Mouse (Mus musculus) gastrocnemius, postnatal 10 days (tissue): ENCODE measurements at regions not wholly inside any gene's neighbourhood (a gene's known extent, or its start where the extent isn't known, plus 50 kb on each side); places are given as distances from the start of the nearest gene placed in this dataset.
A peak's percentile ranks its signal among the peaks of the same experiment; 100 is the strongest.

Experiments used
- DNase-seq: peaks from one replicate; pipeline ENCODE4 v3.0.0; 2021; ENCODE audit warnings: mixed read lengths

DNA sequence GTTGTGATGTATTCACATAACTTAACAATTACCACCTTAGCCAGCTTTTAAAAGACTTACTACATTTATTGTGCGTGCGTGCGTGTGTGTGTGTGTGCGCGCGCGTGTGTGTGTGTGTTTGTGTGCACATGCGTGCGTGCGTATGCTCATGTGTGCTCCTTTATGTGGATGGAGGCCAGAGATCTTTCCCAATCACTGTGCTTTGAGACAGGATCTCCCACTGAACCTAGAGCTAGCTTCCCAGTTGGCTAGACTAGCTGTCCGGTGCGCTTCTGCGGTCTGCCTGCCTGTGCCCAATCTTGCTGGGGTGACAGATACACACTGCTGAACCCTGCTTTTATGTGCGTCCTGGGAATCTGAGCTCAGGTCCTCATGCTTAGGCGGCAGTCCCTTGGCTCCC, 50.1 kb upstream of the Arhgap29 start:
- no peak for DNase-seq

DNA sequence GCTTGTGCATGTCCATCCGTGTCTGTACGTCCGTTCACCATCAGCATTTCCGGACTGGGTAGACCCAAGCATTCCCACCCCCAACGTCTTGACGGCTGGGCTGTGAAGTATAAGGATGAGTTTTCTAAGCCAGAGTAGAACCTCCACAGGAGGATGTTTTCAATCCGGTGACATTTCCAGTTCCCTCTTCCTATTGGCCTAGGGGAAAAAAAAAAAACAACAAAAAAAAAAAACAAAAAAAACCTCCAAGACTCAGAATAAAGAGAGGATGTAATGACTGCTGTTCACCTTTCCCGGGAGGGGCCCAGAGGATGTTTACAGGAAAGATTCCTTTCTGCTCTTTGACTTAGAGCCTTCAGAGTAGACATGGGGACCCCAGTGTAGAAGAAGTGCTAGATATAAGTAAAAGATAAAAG, 51.9 kb upstream of the Arhgap29 start:
- DNase-seq = no peak

- DNase-seq = no peak
Measured at GRCm38 (mm10) chr3:121897821-121898574, 54.3 kb upstream of the Arhgap29 start.

DNA sequence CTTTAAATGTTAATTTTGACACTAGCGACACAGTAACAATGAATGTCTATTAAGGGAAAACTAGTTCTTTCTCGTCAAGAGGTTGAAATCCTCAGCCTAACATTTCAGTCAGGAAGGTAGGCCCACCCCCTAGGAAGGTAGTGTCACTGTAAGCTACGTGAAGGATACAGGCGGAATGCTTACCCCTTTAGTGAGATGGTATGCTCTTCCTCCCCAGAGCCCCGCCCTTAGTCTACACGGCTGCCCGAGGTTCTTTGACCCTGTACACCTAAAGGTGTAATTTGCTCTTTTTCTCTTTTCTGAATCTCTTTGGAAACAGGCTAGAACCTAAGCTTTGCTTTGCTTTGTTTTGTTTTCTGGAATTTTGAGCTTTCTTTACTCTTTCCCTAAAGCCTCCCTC, 58.7 kb upstream of the Arhgap29 start:
- no peak for DNase-seq

GRCm38 (mm10) chr3:121892675-121893074, 59.7 kb upstream of the Arhgap29 start:
- DNase-seq = no peak

GRCm38 (mm10) chr3:121891338-121891737, 61.0 kb upstream of the Arhgap29 start:
- DNase-seq = no peak

- DNase-seq = no peak
Measured at GRCm38 (mm10) chr3:121890563-121890962, 61.8 kb upstream of the Arhgap29 start.

DNA sequence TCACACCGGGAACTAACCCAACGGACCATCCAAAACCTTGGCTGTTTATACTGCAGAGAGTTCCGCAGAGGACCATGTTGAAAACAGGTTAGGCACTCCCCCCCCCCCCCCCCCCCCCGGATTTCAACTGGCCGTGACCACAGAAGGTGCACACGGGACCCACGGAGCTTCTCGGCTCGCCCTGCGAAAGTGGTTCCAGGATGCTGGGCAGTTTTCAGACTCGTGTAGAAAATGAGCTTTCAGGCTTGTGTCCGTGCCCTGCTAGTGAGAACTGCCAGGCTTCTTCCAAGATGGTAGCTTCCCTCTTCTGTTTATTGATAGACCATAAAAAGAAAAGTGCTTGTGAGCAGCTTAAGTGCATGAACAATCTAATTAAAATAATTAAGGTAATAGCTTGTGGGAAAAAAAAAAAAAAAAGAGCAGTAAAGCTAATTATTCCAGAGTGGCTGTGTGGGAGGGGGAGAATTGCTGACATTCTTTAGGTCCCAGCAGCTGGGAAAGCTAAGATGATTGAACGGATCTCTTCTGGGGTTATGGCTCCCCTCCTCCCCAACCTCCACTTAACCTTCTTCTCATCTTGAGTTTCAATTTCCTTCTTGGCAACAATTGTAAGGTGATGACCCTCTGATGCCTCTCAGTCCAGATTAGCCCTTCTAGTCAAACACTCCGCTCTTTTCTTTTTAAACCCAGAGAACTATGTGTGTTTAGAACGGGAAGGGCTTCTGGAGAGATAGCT, 65.3 kb upstream of the Arhgap29 start:
- no peak for DNase-seq

GRCm38 (mm10) chr3:121886309-121886708, 66.0 kb upstream of the Arhgap29 start:
- DNase-seq = no peak

DNA sequence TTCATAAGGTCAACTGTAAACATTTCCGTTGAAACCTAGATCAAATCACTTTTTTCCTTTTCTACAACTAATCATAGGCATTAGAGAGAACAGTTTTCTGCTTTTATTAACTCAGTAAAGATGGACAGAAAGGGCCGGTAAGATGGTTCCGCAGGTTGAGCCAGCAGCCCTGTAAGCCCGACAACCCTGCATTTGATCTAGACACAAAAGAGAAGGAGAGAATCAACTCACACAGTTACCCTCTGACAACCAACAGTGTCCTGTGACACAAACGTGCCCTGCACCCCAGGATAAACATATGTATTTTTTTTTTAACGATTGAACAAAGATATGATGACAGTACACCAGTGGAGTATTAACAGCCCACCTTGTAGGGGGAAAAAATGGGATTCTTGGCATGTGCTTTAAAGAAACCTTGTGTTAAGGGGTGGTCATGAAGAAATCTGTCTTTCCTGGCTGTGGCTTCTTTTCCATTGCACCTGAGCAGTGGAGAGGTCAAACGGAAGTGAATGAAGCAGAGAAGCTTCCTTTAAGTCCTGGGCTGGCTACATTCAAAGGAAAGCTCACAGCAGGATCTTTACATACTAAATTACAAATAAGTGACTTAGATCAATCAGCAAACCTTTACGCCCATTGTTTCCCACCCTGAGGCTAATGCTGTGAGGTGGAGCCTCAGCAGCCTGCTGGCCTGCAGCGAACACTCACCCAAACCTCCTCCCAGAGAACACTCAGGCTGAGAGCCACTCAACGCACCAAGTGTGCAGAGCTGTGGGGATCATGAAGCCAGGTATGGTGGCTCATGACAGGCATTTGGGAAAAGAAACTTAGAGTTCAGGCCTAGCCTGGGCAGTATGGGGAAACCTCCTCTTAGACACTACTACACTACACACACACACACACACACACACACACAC, 66.8 kb upstream of the Arhgap29 start:
- no peak for DNase-seq

DNA sequence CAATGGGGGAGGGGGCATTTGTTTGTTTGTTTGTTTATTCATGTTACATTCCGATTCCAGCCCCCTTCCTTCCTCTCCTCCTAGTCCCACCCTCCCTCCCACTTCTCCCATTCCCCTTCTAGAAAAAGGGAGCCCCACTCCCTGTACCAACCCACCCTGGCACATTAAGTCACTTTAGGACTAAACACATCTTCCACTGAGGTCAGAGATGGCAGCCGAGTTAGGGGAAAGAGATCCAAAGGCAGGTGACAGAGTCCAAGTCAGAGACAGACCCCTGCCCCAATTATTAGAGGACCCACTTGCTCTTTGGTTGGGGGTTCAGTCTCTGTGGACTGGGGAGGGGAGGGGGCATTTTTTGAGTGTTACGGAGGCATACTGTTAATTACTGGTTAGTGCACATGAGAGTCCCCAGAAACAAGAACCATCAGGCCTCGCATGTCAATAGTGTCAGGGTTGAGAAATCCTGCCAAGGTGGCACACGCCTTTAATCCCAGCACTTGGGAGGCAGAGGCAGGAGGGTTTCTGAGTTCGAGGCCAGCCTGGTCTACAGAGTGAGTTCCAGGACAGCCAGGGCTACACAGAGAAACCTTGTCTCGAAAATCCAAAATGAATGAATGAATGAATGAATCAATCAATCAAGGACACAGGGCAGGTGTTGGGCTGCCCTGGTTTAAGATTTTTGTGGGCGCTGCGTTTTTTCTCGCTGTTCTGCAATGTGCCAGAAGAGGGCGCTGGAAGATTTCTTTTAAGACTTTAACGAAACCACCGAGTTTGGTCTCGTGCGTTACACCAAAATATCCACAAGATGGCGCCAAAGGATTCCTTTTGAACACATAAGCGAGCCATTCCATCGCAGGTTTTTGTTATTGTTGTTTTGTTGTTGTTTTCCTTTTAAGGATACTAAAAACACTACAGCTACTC, 67.8 kb upstream of the Arhgap29 start:
- peak; percentile 86 for DNase-seq

DNA sequence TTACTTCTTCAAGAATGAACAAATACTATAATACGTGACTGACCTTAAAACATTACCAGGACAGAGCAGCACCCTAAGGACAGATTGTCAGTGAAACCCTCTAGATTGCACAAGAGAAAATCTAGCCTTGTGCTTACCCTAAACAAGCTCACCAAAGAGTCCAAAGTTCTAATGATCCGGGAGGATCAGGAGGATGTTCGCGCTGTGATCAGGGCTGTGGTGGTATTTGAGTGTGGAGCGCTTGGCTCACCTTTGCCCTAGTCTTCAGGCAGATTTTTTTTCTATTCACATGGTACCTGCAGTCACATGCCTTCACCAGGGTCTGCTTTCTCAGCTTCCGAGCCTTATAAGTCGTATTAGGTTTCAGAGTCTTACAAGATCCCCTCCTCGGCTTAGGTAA, 65.3 kb upstream of the Abcd3 start:
- DNase-seq = no peak

- no peak for DNase-seq
Measured at GRCm38 (mm10) chr3:121875072-121875471, 60.0 kb upstream of the Abcd3 start.

DNA sequence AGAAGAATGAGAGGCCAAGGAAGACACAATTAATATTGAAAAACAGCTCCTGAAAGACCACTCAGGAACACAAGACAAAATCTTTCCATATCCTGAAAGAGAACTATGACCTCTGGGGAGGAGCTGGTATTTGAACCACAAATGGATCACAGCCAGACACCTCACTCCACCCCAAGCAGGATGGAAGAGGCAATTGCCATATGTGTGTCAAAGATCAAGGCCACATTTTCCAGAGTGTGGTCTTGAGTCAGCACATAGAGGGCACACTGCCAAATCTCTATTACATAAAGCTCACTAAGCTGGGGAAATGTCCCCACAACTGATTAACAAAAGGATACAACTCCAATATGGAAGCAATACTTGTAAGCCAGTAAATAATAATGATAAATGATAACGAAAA, 59.5 kb upstream of the Abcd3 start:
- DNase-seq = no peak

- no peak for DNase-seq
Measured at GRCm38 (mm10) chr3:121873572-121873971, 58.5 kb upstream of the Abcd3 start.

DNA sequence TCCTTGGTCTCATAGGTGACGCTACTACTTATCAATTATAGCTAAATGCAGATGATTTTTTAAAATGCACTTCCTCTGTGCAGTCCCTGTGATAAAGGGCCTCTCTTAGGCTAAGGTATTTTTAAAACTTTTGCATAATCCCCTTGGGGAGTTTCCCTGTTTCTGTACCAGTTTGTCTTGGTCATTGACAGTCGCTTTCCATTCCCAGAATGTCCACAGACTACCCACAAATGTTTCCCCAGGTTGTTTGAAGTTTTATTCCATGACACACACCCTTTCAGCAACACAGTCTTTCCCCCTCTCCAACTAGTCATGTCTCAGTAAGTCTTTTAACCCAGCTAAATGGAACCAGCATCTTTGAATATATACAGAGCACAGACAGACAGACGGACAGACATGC, 57.6 kb upstream of the Abcd3 start:
- no peak for DNase-seq

- no peak for DNase-seq
Measured at GRCm38 (mm10) chr3:121871795-121872194, 56.7 kb upstream of the Abcd3 start.

DNA sequence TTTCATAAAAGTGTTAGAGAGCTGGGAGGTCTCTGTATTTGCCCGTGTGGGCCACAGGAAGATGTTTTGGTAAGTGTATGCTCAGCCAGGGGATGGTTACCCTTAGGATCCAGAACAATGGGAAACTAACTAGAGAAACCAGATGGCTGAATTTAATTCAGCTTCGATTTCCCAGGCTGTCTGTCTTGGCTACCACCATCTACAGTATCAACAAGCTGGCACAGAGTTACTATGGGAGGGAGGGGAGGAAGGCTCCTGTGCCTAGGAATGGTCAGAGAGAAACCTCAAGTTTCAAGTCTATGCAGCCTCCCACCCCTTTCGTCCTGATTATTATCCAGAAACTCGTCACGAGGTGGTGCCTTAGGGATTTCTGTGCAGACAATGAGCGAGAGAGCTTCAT, 55.6 kb upstream of the Abcd3 start:
- DNase-seq = no peak

- no peak for DNase-seq
Measured at GRCm38 (mm10) chr3:121869694-121870093, 54.6 kb upstream of the Abcd3 start.

DNA sequence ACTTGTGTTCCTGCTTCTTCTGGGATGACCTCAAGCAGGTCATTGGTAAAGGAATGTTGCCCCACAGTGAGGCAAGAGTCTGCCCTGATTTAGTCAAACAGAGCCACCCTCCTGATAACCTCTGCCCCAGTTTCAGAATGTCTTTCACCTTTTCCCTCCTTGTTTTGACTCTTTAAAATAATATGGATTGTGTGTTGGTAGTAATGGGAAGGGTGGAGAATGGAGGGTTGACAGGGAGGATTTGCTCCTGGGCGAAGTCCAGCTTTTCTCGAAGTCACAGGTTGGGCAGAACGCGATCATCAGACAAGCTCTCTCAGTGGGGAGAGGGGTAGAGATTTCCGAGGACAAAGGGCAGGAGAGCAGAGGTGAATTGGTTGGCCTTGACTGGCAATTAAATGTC, 52.2 kb upstream of the Abcd3 start:
- no peak for DNase-seq

DNA sequence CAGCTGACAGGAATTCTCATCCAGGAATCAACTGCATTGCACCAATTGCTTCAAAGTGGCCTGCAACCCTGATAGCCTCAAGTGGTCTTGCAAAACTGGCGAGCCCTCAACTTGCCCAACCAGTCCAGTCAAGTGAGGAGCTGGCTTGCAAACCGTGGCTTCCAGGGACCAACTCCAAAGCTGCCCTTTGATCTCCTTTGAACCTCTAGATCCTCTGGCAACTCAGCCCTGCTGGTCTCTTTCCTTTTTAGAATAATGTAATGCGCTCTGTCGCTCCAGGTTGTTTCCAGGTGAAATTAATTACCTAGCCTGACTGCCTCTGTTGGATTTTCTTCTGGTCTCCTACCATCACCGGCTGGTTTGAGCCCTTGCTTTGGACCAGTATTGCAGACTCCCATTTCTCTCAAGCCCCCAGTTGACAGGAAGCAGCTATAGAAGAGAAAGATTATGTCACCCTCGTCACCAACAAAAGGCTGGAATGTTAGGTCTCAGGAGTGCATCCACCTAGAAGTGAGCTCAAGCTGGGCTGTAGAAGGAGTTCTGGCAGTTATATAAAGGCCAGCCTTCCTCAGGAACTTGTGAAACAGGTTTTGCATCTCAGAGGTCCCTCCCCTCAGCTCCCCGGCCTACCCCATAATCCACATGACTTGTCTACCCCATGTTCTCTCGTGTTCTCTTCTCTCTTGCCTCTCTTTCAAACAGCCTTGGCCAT, 49.8 kb upstream of the Abcd3 start:
- DNase-seq = no peak
